In genomic region chr5:111800511-111800910, GRCm38 (mm10) we compare ENCODE assay signal across 13 mouse cellular contexts.
DNase-seq lines count a peak whose midpoint lies in the region; ATAC-seq lines count a peak whose summit lies in the region.
"Had no signal": no experiment of that assay in that cellular context is flagged by ENCODE, and none has a peak within 500 bp of the region (broad histone marks: within the 10 kb centered on the region; RNA-seq: fewer than 3 reads in every experiment).

No protein-coding gene starts in this region.

- H3K27ac ChIP-seq in hindbrain, embryonic 12.5 days: peak overlapping the region; percentile 17; the same call in 1 of the 2 replicates
- H3K27ac ChIP-seq in hindbrain, embryonic 16.5 days (ENCODE audit: low read depth, low read length): no peak overlapping the region
- H3K27ac ChIP-seq in lung, embryonic 15.5 days: peak overlapping the region; percentile 74; the same call in 1 of the 2 replicates
- H3K27ac ChIP-seq in embryonic facial prominence, embryonic 13.5 days: peak overlapping the region; percentile 86
- H3K27ac ChIP-seq in stomach, embryonic 15.5 days: peak overlapping the region; percentile 80; the same call in 1 of the 2 replicates
- H3K27ac ChIP-seq: midbrain, embryonic 12.5 days had no signal

- H3K9ac ChIP-seq in hindbrain, embryonic 12.5 days: no peak overlapping the region
- H3K9ac ChIP-seq in hindbrain, embryonic 16.5 days (ENCODE audit: low read depth, low read length): no peak overlapping the region
- no peak overlapping the region for H3K9ac ChIP-seq in lung, embryonic 15.5 days
- no peak overlapping the region for H3K9ac ChIP-seq in embryonic facial prominence, embryonic 13.5 days
- no peak overlapping the region for H3K9ac ChIP-seq in stomach, embryonic 15.5 days
- H3K9ac ChIP-seq: heart, embryonic 15.5 days; liver, postnatal 0 days; midbrain, embryonic 12.5 days had no signal

- 82% methylated on average over 11 of the region's 11 CpGs for WGBS in hindbrain, embryonic 12.5 days
- WGBS in hindbrain, embryonic 16.5 days: 78% methylated on average over 11 of the region's 11 CpGs
- WGBS in lung, embryonic 15.5 days: 75% methylated on average over 11 of the region's 11 CpGs
- 77% methylated on average over 11 of the region's 11 CpGs for WGBS in embryonic facial prominence, embryonic 13.5 days
- WGBS in stomach, embryonic 15.5 days: 75% methylated on average over 11 of the region's 11 CpGs

- H3K4me2 ChIP-seq in hindbrain, embryonic 12.5 days (replicated peaks): no peak overlapping the region
- H3K4me2 ChIP-seq in hindbrain, embryonic 16.5 days (ENCODE audit: low read length): no peak overlapping the region
- no peak overlapping the region for H3K4me2 ChIP-seq in lung, embryonic 15.5 days
- no peak overlapping the region for H3K4me2 ChIP-seq in embryonic facial prominence, embryonic 13.5 days
- H3K4me2 ChIP-seq in stomach, embryonic 15.5 days: no peak overlapping the region
- H3K4me2 ChIP-seq: midbrain, embryonic 12.5 days had no signal

- ATAC-seq in hindbrain, embryonic 12.5 days (ENCODE audit: low FRiP score): no peak
- ATAC-seq in hindbrain, embryonic 16.5 days: no peak
- ATAC-seq in lung, embryonic 15.5 days (ENCODE audit: borderline replicate concordance, extremely low read depth, low FRiP score, low TSS enrichment): no peak
- ATAC-seq in embryonic facial prominence, embryonic 13.5 days (ENCODE audit: insufficient number of reproducible peaks, insufficient read depth, low FRiP score, low TSS enrichment, low read depth): no peak
- no peak for ATAC-seq in stomach, embryonic 15.5 days (ENCODE audit: insufficient read depth, low FRiP score, low read depth)
- ATAC-seq in inflammation-experienced regulatory T-cells, adult 6 months: no peak
- ATAC-seq: liver, postnatal 0 days had no signal

- H3K4me3 ChIP-seq in hindbrain, embryonic 12.5 days: no peak overlapping the region
- H3K4me3 ChIP-seq in hindbrain, embryonic 16.5 days (ENCODE audit: low read length): no peak overlapping the region
- no peak overlapping the region for H3K4me3 ChIP-seq in lung, embryonic 15.5 days
- no peak overlapping the region for H3K4me3 ChIP-seq in embryonic facial prominence, embryonic 13.5 days
- no peak overlapping the region for H3K4me3 ChIP-seq in stomach, embryonic 15.5 days (replicated peaks)
- H3K4me3 ChIP-seq: heart, embryonic 15.5 days; midbrain, embryonic 12.5 days had no signal

- H3K9me3 ChIP-seq in hindbrain, embryonic 12.5 days (replicated peaks): no peaks in the 10 kb centered on the region
- H3K9me3 ChIP-seq in hindbrain, embryonic 16.5 days (ENCODE audit: control insufficient read depth, low read length): no peaks in the 10 kb centered on the region
- no peaks in the 10 kb centered on the region for H3K9me3 ChIP-seq in lung, embryonic 15.5 days
- H3K9me3 ChIP-seq in embryonic facial prominence, embryonic 13.5 days: no peaks in the 10 kb centered on the region
- no peaks in the 10 kb centered on the region for H3K9me3 ChIP-seq in stomach, embryonic 15.5 days
- H3K9me3 ChIP-seq: heart, embryonic 15.5 days; midbrain, embryonic 12.5 days had no signal

- no peaks in the 10 kb centered on the region for H3K36me3 ChIP-seq in hindbrain, embryonic 12.5 days
- no peaks in the 10 kb centered on the region for H3K36me3 ChIP-seq in hindbrain, embryonic 16.5 days (ENCODE audit: control insufficient read depth, insufficient read depth, low read length)
- no peaks in the 10 kb centered on the region for H3K36me3 ChIP-seq in lung, embryonic 15.5 days
- no peaks in the 10 kb centered on the region for H3K36me3 ChIP-seq in embryonic facial prominence, embryonic 13.5 days
- H3K36me3 ChIP-seq in stomach, embryonic 15.5 days: no peaks in the 10 kb centered on the region
- H3K36me3 ChIP-seq: heart, embryonic 15.5 days; midbrain, embryonic 12.5 days had no signal

- no peaks in the 10 kb centered on the region for H3K27me3 ChIP-seq in hindbrain, embryonic 12.5 days
- H3K27me3 ChIP-seq in hindbrain, embryonic 16.5 days (replicated peaks; ENCODE audit: control insufficient read depth, insufficient read depth, low read length): no peaks in the 10 kb centered on the region
- H3K27me3 ChIP-seq in lung, embryonic 15.5 days: no peaks in the 10 kb centered on the region
- H3K27me3 ChIP-seq in embryonic facial prominence, embryonic 13.5 days: peaks cover 6% of the 10 kb centered on the region; the same call in 1 of the 2 replicates
- no peaks in the 10 kb centered on the region for H3K27me3 ChIP-seq in stomach, embryonic 15.5 days (replicated peaks)
- H3K27me3 ChIP-seq: Patski had no signal

- no peak for DNase-seq in lung, postnatal 36 days
- DNase-seq in frontal cortex, postnatal 10 days (ENCODE audit: low spot score in 2 of 2): no peak
- DNase-seq: liver, postnatal 0 days; thymus, postnatal 36 days had no signal

- peaks cover 25% of the 10 kb centered on the region for H3K4me1 ChIP-seq in hindbrain, embryonic 12.5 days
- H3K4me1 ChIP-seq in hindbrain, embryonic 16.5 days (ENCODE audit: control insufficient read depth, insufficient read depth, low read depth, low read length): peaks cover 6% of the 10 kb centered on the region
- H3K4me1 ChIP-seq in lung, embryonic 15.5 days: peaks cover 17% of the 10 kb centered on the region
- peaks cover 56% of the 10 kb centered on the region for H3K4me1 ChIP-seq in embryonic facial prominence, embryonic 13.5 days
- peaks cover 25% of the 10 kb centered on the region; the same call in 1 of the 2 replicates for H3K4me1 ChIP-seq in stomach, embryonic 15.5 days
